Mouse (Mus musculus) liver, adult 2 months (tissue): ENCODE results near the gene Ttc8. TPM values are rescaled to one million over a fixed set of nuclear protein-coding genes. Genes with fewer than 3 reads are reported as not detected.

Experiments
- DNase-seq: peaks from one replicate; pipeline ENCODE4 v3.0.0-alpha.2; 2011; ENCODE audit warnings: low read depth, low spot score; ENCODE audit errors: extremely low read depth
- H3K27ac ChIP-seq: fragments of 200-500 bp; replicated peaks from 2 replicates; pipeline ENCODE4 v1.5.1; 2012; ENCODE audit warnings: low read depth, mild to moderate bottlenecking, control low read depth, inconsistent platforms, low read length; ENCODE audit not compliant: insufficient read depth
- H3K27me3 ChIP-seq: fragments of 200-500 bp; 2 replicates; pipeline ENCODE4 v1.6.1; 2012; ENCODE audit warnings: mild to moderate bottlenecking, moderate library complexity, low read length, inconsistent platforms; ENCODE audit not compliant: control insufficient read depth, insufficient read depth
- H3K36me3 ChIP-seq: fragments of 200-500 bp; 2 replicates; pipeline ENCODE4 v1.6.1; 2012; ENCODE audit warnings: low read length, inconsistent platforms; ENCODE audit not compliant: control insufficient read depth, insufficient read depth
- H3K4me1 ChIP-seq: fragments of 200-500 bp; 2 replicates; pipeline ENCODE4 v1.6.1; 2011; ENCODE audit warnings: low read length; ENCODE audit not compliant: control insufficient read depth, insufficient read depth
- H3K4me3 ChIP-seq: fragments of 200-500 bp; 2 replicates; pipeline ENCODE4 v1.5.1; 2011; ENCODE audit warnings: low read depth, mild to moderate bottlenecking, control low read depth, low read length, moderate library complexity; ENCODE audit not compliant: insufficient read depth
- H3K79me2 ChIP-seq: fragments of 200-500 bp; 2 replicates; pipeline ENCODE4 v1.6.1; 2012; ENCODE audit warnings: inconsistent platforms, mild to moderate bottlenecking, low read length, moderate library complexity; ENCODE audit not compliant: control insufficient read depth, insufficient read depth
- H3K9ac ChIP-seq: fragments of 200-500 bp; 2 replicates; pipeline ENCODE4 v1.6.1; 2012; ENCODE audit warnings: low read depth, mild to moderate bottlenecking, control low read depth, inconsistent platforms, low read length
- CTCF ChIP-seq: fragments of 200-500 bp; IDR thresholded peaks from 2 replicates; pipeline ENCODE4 v1.5.1; 2011; ENCODE audit warnings: low read depth, low read length, control low read depth
- POLR2A ChIP-seq: fragments of 200-500 bp; IDR thresholded peaks from 2 replicates; pipeline ENCODE4 v1.6.1; 2011; ENCODE audit warnings: low read length, control low read depth; ENCODE audit not compliant: insufficient read depth; ENCODE audit errors: extremely low read depth
- WGBS: fragments of 180-500 bp; shearing (Covaris S2); methylation state at CpG from one replicate; pipeline ENCODE4 v1.1.7; 2018; 5-methylcytosine and 5-hydroxymethylcytosine counted together
- polyA plus RNA-seq: library from polyadenylated mRNA; depleted of rRNA; stranded (reverse); fragments of >200 nt; gene quantifications from 2 replicates; pipeline ENCODE4 v1.2.3, GENCODE M21; 2012
- total RNA-seq: library from RNA; depleted of rRNA; stranded (reverse); fragments of >200 nt; gene quantifications from 2 replicates; pipeline ENCODE4 v1.2.3, GENCODE M21; 2014

The Ttc8 gene
- total and polyA plus RNA-seq, 2 experiments, result 6.5 to 6.9 TPM

GRCm38 (mm10) chr12:98896761-98897160, 23.6 kb upstream of the Ttc8 start:
- no peak overlapping the region for H3K9ac ChIP-seq
- H3K4me3 ChIP-seq, result no peak overlapping the region
- peaks cover 4% of the 10 kb centered on the region; the same call in 1 of the 2 replicates for H3K79me2 ChIP-seq
- H3K27ac ChIP-seq, result no peak overlapping the region
- no peak for TF ChIP-seq CTCF
- no peak for TF ChIP-seq POLR2A
- DNase-seq, result no peak
- H3K27me3 ChIP-seq, result no peaks in the 10 kb centered on the region
- no peaks in the 10 kb centered on the region for H3K36me3 ChIP-seq
- 83% methylated on average over 1 of the region's 1 CpGs for WGBS
- peaks cover 2% of the 10 kb centered on the region; the same call in 1 of the 2 replicates for H3K4me1 ChIP-seq

- TF ChIP-seq POLR2A (no peak), CTCF (no peak)
- Histone ChIP-seq H3K9ac (no peak overlapping the region), H3K4me1 (peaks cover 2% of the 10 kb centered on the region; the same call in 1 of the 2 replicates), H3K4me3 (no peak overlapping the region), H3K27ac (no peak overlapping the region), H3K36me3 (no peaks in the 10 kb centered on the region), H3K27me3 (no peaks in the 10 kb centered on the region), H3K79me2 (peaks cover 4% of the 10 kb centered on the region; the same call in 1 of the 2 replicates)
- DNase-seq, result no peak
- WGBS, result 92% methylated on average over 6 of the region's 6 CpGs
These were observed 20.7 kb upstream of the Ttc8 start for GRCm38 (mm10) chr12:98899676-98900075.

- no peak for TF ChIP-seq CTCF
- TF ChIP-seq POLR2A, result no peak
- H3K4me1 ChIP-seq, result peaks cover 2% of the 10 kb centered on the region; the same call in 1 of the 2 replicates
- H3K27me3 ChIP-seq, result no peaks in the 10 kb centered on the region
- peaks cover 4% of the 10 kb centered on the region; the same call in 1 of the 2 replicates for H3K79me2 ChIP-seq
- no peak for DNase-seq
- H3K4me3 ChIP-seq, result peak overlapping the region; percentile 98
- no peaks in the 10 kb centered on the region for H3K36me3 ChIP-seq
- peak overlapping the region; percentile 96 for H3K9ac ChIP-seq
- H3K27ac ChIP-seq, result no peak overlapping the region
- 8% methylated on average over 31 of the region's 31 CpGs for WGBS
These were observed 20.0 kb upstream of the Ttc8 start for GRCm38 (mm10) chr12:98900341-98900880.

GRCm38 (mm10) chr12:98900881-98901801, 19.2 kb upstream of the Ttc8 start, which contains the start of gene Eml5:
Gene Eml5 (minus strand): TSS chr12:98901484.
- no peak within 1 kb of the TSS; the same call in 1 of the 2 replicates for H3K27ac ChIP-seq
- no peak for TF ChIP-seq CTCF
- peak; percentile 73 for TF ChIP-seq POLR2A
- no peaks in the 10 kb centered on the region for H3K36me3 ChIP-seq
- DNase-seq, result peak; percentile 51
- peaks cover 4% of the 10 kb centered on the region; the same call in 1 of the 2 replicates for H3K79me2 ChIP-seq
- peak within 1 kb of the TSS; percentile 98 for H3K4me3 ChIP-seq
- H3K4me1 ChIP-seq, result peaks cover 2% of the 10 kb centered on the region; the same call in 1 of the 2 replicates
- WGBS, result under 1% methylated on average over 100 of the region's 101 CpGs
- H3K27me3 ChIP-seq, result no peaks in the 10 kb centered on the region
- H3K9ac ChIP-seq, result peak within 1 kb of the TSS; percentile 96

- Histone ChIP-seq H3K79me2 (no peaks in the 10 kb centered on the region), H3K27me3 (no peaks in the 10 kb centered on the region), H3K9ac (no peak overlapping the region), H3K4me3 (no peak overlapping the region), H3K27ac (no peak overlapping the region), H3K4me1 (0 out of 2 replicates have a peak, but pooled peaks cover under 1% of the 10 kb centered on the region), H3K36me3 (no peaks in the 10 kb centered on the region)
- no peak for DNase-seq
- 75% methylated on average over 5 of the region's 5 CpGs for WGBS
- TF ChIP-seq POLR2A, result no peak
- TF ChIP-seq CTCF, result no peak
These were observed 14.9 kb upstream of the Ttc8 start for GRCm38 (mm10) chr12:98905466-98905865.

- no peaks in the 10 kb centered on the region for H3K27me3 ChIP-seq
- no peaks in the 10 kb centered on the region for H3K79me2 ChIP-seq
- TF ChIP-seq CTCF (no peak), POLR2A (no peak)
- no peak overlapping the region for H3K27ac ChIP-seq
- no peak for DNase-seq
- no peak overlapping the region for H3K4me3 ChIP-seq
- H3K4me1 ChIP-seq, result no peaks in the 10 kb centered on the region
- no peak overlapping the region for H3K9ac ChIP-seq
- no peaks in the 10 kb centered on the region for H3K36me3 ChIP-seq
- 76% methylated on average over 9 of the region's 9 CpGs for WGBS
These were observed 10.3 kb upstream of the Ttc8 start for GRCm38 (mm10) chr12:98910096-98910495.
